Mouse (Mus musculus) thymus, postnatal 0 days (tissue): ENCODE results near the gene Smim1. TPM values are rescaled to one million over a fixed set of nuclear protein-coding genes. Genes with fewer than 3 reads are reported as not detected.

ENCODE experiments used
- polyA plus RNA-seq: library from polyadenylated mRNA; unstranded; fragments of >200 nt; fragmentation: Nextera tagmentation; extraction: Ambion mirVana; gene quantifications from 2 replicates; pipeline ENCODE4 v1.2.1, GENCODE M21; 2015

Gene Smim1
- polyA plus RNA-seq, 1 experiment from 2014 or later: 8.8 TPM

Other genes with a start within 250 kb of the Smim1 start
- gene A430005L14Rik, start 69.0 kb downstream of the Smim1 start, polyA plus RNA-seq: 56.2 and 58.1 TPM in 2 replicates
- gene Dffb, start 51.1 kb downstream of the Smim1 start, polyA plus RNA-seq: 23.3 and 25.5 TPM in 2 replicates
- 11.5 and 11.7 TPM in 2 replicates for gene Cep104, start 51.0 kb downstream of the Smim1 start, polyA plus RNA-seq
- 18.7 and 24.4 TPM in 2 replicates for gene Lrrc47, start 14.5 kb downstream of the Smim1 start, polyA plus RNA-seq
- 0.05 TPM in 1 of 2 replicates, not detected in the other for gene Ccdc27, start 16.4 kb upstream of the Smim1 start, polyA plus RNA-seq
- gene Trp73, start 114.0 kb upstream of the Smim1 start, polyA plus RNA-seq: 0.55 and 0.76 TPM in 2 replicates
- 37.0 and 38.8 TPM in 2 replicates for gene Wrap73, start 116.1 kb upstream of the Smim1 start, polyA plus RNA-seq
- gene Tprgl, start 134.4 kb upstream of the Smim1 start, polyA plus RNA-seq: 171 and 177 TPM in 2 replicates
- 14.8 and 17.0 TPM in 2 replicates for gene Megf6, start 144.5 kb upstream of the Smim1 start, polyA plus RNA-seq